ENCODE assay signal across 8 mouse cellular contexts in genomic region chr11:61578541-61578982, GRCm38 (mm10). TPM values are rescaled to one million over a fixed set of nuclear protein-coding genes. Genes with fewer than 3 reads are reported as not detected.
DNase-seq lines count a peak whose midpoint lies in the region; ATAC-seq and TF ChIP-seq lines count a peak whose summit lies in the region.

No protein-coding gene starts in this region.

- peak overlapping the region; percentile 50 for H3K4me3 ChIP-seq in thymus, adult 2 months (ENCODE audit: control insufficient read depth, insufficient read depth, low read length)
- H3K4me3 ChIP-seq in kidney, embryonic 16.5 days (ENCODE audit: low read length), result peak overlapping the region; percentile 66
- peak overlapping the region; percentile 97 for H3K4me3 ChIP-seq in midbrain, postnatal 0 days (ENCODE audit: low read depth, low read length)

- no peak for TF ChIP-seq POLR2A in thymus, adult 2 months (IDR thresholded peaks at IDR 0.05; ENCODE audit: control insufficient read depth, extremely low read depth, insufficient read depth, low read length, poor library complexity)

- TF ChIP-seq CTCF in thymus, adult 2 months (IDR thresholded peaks at IDR 0.05; ENCODE audit: borderline replicate concordance, control insufficient read depth, extremely low read depth, insufficient read depth, low read length, poor library complexity), result no peak
- no peak for TF ChIP-seq CTCF in midbrain, postnatal 0 days (IDR thresholded peaks at IDR 0.05)

- 0 out of 2 replicates have a peak, but pooled peaks have one; percentile 30 for ATAC-seq in kidney, embryonic 16.5 days (ENCODE audit: low FRiP score, low TSS enrichment)
- peak; percentile 29 for ATAC-seq in midbrain, postnatal 0 days (ENCODE audit: low FRiP score)

- peak overlapping the region; percentile 81 for H3K4me2 ChIP-seq in kidney, embryonic 16.5 days (replicated peaks; ENCODE audit: low read depth, low read length)
- H3K4me2 ChIP-seq in midbrain, postnatal 0 days (ENCODE audit: low read depth, low read length, poor library complexity, severe bottlenecking), result peak overlapping the region; percentile 73

- WGBS in thymus, adult 2 months, result 8% methylated on average over 17 of the region's 17 CpGs
- under 1% methylated on average over 17 of the region's 17 CpGs for WGBS in kidney, embryonic 16.5 days
- under 1% methylated on average over 17 of the region's 17 CpGs for WGBS in midbrain, postnatal 0 days

- H3K27me3 ChIP-seq in thymus, adult 2 months (ENCODE audit: control insufficient read depth, insufficient read depth, low read length), result peaks cover 13% of the 10 kb centered on the region
- H3K27me3 ChIP-seq in kidney, embryonic 16.5 days (ENCODE audit: insufficient read depth, low read length), result no peaks in the 10 kb centered on the region
- H3K27me3 ChIP-seq in midbrain, postnatal 0 days (ENCODE audit: insufficient read depth, low read length), result no peaks in the 10 kb centered on the region

- peak overlapping the region; percentile 78 for H3K9ac ChIP-seq in kidney, embryonic 16.5 days (replicated peaks; ENCODE audit: low read length)
- H3K9ac ChIP-seq in midbrain, postnatal 0 days (replicated peaks; ENCODE audit: low read length, poor library complexity, severe bottlenecking), result peak overlapping the region; percentile 92

- H3K4me1 ChIP-seq in thymus, adult 2 months (replicated peaks; ENCODE audit: control insufficient read depth, insufficient read depth, low read length), result peaks cover 11% of the 10 kb centered on the region
- peaks cover 20% of the 10 kb centered on the region for H3K4me1 ChIP-seq in kidney, embryonic 16.5 days (ENCODE audit: insufficient read depth, low read length)
- H3K4me1 ChIP-seq in midbrain, postnatal 0 days (ENCODE audit: insufficient read depth, low read length), result 0 out of 2 replicates have a peak, but pooled peaks cover 7% of the 10 kb centered on the region

- DNase-seq in adrenal gland, postnatal 10 days, result peak; percentile 42
- DNase-seq in adrenal gland, postnatal 4 days (ENCODE audit: low spot score in 2 of 2), result no peak
- no peak for DNase-seq in thymus, adult 2 months
- DNase-seq in thymus, postnatal 4 days, result no peak
- peak; percentile 7 for DNase-seq in midbrain, postnatal 0 days (ENCODE audit: low spot score)
- DNase-seq in ovary, postnatal 36 days (ENCODE audit: low spot score), result no peak
- no peak for DNase-seq in cerebellum, adult 8-10 months

- no peaks in the 10 kb centered on the region for H3K36me3 ChIP-seq in thymus, adult 2 months (ENCODE audit: control insufficient read depth, insufficient read depth, low read length)
- H3K36me3 ChIP-seq in kidney, embryonic 16.5 days (ENCODE audit: insufficient read depth, low read length), result no peaks in the 10 kb centered on the region
- no peaks in the 10 kb centered on the region for H3K36me3 ChIP-seq in midbrain, postnatal 0 days (ENCODE audit: insufficient read depth, low read length)

- no peak overlapping the region for H3K27ac ChIP-seq in thymus, adult 2 months (ENCODE audit: control insufficient read depth, insufficient read depth, low read length)
- H3K27ac ChIP-seq in kidney, embryonic 16.5 days (ENCODE audit: low read length), result peak overlapping the region; percentile 91
- H3K27ac ChIP-seq in midbrain, postnatal 0 days (ENCODE audit: low read depth, low read length), result peak overlapping the region; percentile 90

- no peaks in the 10 kb centered on the region for H3K9me3 ChIP-seq in kidney, embryonic 16.5 days (ENCODE audit: low read length)
- no peaks in the 10 kb centered on the region for H3K9me3 ChIP-seq in midbrain, postnatal 0 days (ENCODE audit: low read length)

RNA-seq across cellular contexts. Expression of gene Epn2, which starts 0.9 kb away (rescaled TPM):
- total RNA-seq in adrenal gland, postnatal 10 days (2021), result 10 to 100 TPM; 32.2 to 36.8 TPM
- total RNA-seq in adrenal gland, postnatal 4 days (2021), result 10 to 100 TPM; 38.5 to 44.2 TPM
- 5.7 and 7.3 TPM in 2 replicates for polyA plus RNA-seq in thymus, adult 2 months (2012; rRNA removed)
- polyA plus RNA-seq in kidney, embryonic 16.5 days (2015; fragmentation: Nextera tagmentation; extraction: Ambion mirVana), result 25.0 and 26.9 TPM in 2 replicates
- total RNA-seq in midbrain, postnatal 0 days (2014; rRNA removed), result 74.3 and 86.4 TPM in 2 replicates
- 67.9 and 74.9 TPM in 2 replicates for polyA plus RNA-seq in midbrain, postnatal 0 days (2015; fragmentation: Nextera tagmentation; extraction: Ambion mirVana)

Comparison
In these comparisons a context has a peak if more than half of its experiments do, and no peak if none do; other contexts are left out.
1. DNase-seq: peak in adrenal gland, postnatal 10 days (single experiment) and midbrain, postnatal 0 days (single experiment); none in adrenal gland, postnatal 4 days (0 of 2), thymus, adult 2 months (single experiment), thymus, postnatal 4 days (single experiment), ovary, postnatal 36 days (single experiment) and cerebellum, adult 8-10 months (single experiment).
2. Peak in every context shown above with its lines, with median percentiles within 50 percentile points of each other: H3K4me3 ChIP-seq.